Comparison of ENCODE assay signal across 20 mouse cellular contexts in the genomic region with DNA sequence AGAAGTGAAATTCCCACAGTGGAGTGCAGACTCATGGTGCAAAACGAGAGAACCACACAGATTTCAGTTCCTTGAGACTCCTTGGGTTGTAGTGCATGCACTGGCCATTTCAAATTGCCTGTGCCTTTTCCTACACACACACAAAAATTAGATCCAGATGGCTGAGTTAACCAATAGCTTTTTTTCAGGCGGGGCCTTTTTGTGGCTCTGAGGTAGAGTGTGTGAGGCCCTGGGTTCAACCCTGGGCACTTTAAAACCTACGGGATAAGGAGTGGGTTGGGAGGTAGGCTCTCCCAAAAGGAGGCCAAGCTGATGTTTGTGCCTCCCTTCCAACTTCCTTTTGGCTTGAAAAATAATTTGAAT. TPM values are rescaled to one million over a fixed set of nuclear protein-coding genes. Genes with fewer than 3 reads are reported as not detected.
A peak's percentile ranks its signal among the peaks of the same experiment; 100 is the strongest.
DNase-seq lines count a peak whose midpoint lies in the region; ATAC-seq and TF ChIP-seq lines count a peak whose summit lies in the region.
"Had no signal": no experiment of that assay in that cellular context is flagged by ENCODE, and none has a peak within 500 bp of the region (broad histone marks: within the 10 kb centered on the region; RNA-seq: fewer than 3 reads in every experiment).

No protein-coding gene starts in this region.

- DNase-seq in kidney, postnatal 10 days, result no peak
- peak; percentile 27 for DNase-seq in NIH3T3 (ENCODE audit: low read depth)
- no peak for DNase-seq in forebrain, postnatal 0 days
- no peak for DNase-seq in thymus, postnatal 25 days
- DNase-seq: adrenal gland, postnatal 10 days; B cell, adult 2 months; cerebellum, adult 18-20 months; cerebellum, postnatal 14 days; gastrocnemius, adult 2 months had no signal

- H3K27ac ChIP-seq in kidney, embryonic 16.5 days (ENCODE audit: low read length), result peak overlapping the region; percentile 30; the same call in 1 of the 2 replicates
- peak overlapping the region; percentile 30; the same call in 1 of the 2 replicates for H3K27ac ChIP-seq in embryonic facial prominence, embryonic 12.5 days
- peak overlapping the region; percentile 55; the same call in 1 of the 2 replicates for H3K27ac ChIP-seq in limb, embryonic 13.5 days
- H3K27ac ChIP-seq in forebrain, postnatal 0 days (ENCODE audit: low read depth, low read length), result no peak overlapping the region
- H3K27ac ChIP-seq: forebrain, embryonic 12.5 days; gastrocnemius, adult 2 months; heart, embryonic 10.5 days; hindbrain, embryonic 15.5 days; layer of hippocampus, adult 2 months; macrophage had no signal

- H3K27me3 ChIP-seq in kidney, embryonic 16.5 days (ENCODE audit: insufficient read depth, low read length), result no peaks in the 10 kb centered on the region
- H3K27me3 ChIP-seq in embryonic facial prominence, embryonic 12.5 days, result no peaks in the 10 kb centered on the region
- no peaks in the 10 kb centered on the region for H3K27me3 ChIP-seq in limb, embryonic 13.5 days
- no peaks in the 10 kb centered on the region for H3K27me3 ChIP-seq in forebrain, postnatal 0 days (ENCODE audit: insufficient read depth, low read length)
- H3K27me3 ChIP-seq: forebrain, embryonic 12.5 days; hindbrain, embryonic 15.5 days had no signal

- H3K9ac ChIP-seq in kidney, embryonic 16.5 days (replicated peaks; ENCODE audit: low read length), result no peak overlapping the region
- H3K9ac ChIP-seq in embryonic facial prominence, embryonic 12.5 days, result no peak overlapping the region
- H3K9ac ChIP-seq in limb, embryonic 13.5 days, result no peak overlapping the region
- H3K9ac ChIP-seq in forebrain, postnatal 0 days, result no peak overlapping the region
- H3K9ac ChIP-seq: forebrain, embryonic 12.5 days; hindbrain, embryonic 15.5 days had no signal

- H3K4me2 ChIP-seq in kidney, embryonic 16.5 days (replicated peaks; ENCODE audit: low read depth, low read length), result no peak overlapping the region
- no peak overlapping the region for H3K4me2 ChIP-seq in embryonic facial prominence, embryonic 12.5 days (replicated peaks)
- no peak overlapping the region for H3K4me2 ChIP-seq in limb, embryonic 13.5 days (replicated peaks)
- H3K4me2 ChIP-seq in forebrain, postnatal 0 days (ENCODE audit: low read depth), result no peak overlapping the region
- H3K4me2 ChIP-seq: forebrain, embryonic 12.5 days; hindbrain, embryonic 15.5 days had no signal

- no peaks in the 10 kb centered on the region for H3K36me3 ChIP-seq in kidney, embryonic 16.5 days (ENCODE audit: insufficient read depth, low read length)
- H3K36me3 ChIP-seq in embryonic facial prominence, embryonic 12.5 days, result no peaks in the 10 kb centered on the region
- no peaks in the 10 kb centered on the region for H3K36me3 ChIP-seq in limb, embryonic 13.5 days
- no peaks in the 10 kb centered on the region for H3K36me3 ChIP-seq in forebrain, postnatal 0 days (ENCODE audit: insufficient read depth)
- H3K36me3 ChIP-seq: forebrain, embryonic 12.5 days; heart, embryonic 10.5 days; hindbrain, embryonic 15.5 days had no signal

- 77% methylated on average over 3 of the region's 3 CpGs for WGBS in kidney, embryonic 16.5 days
- WGBS in embryonic facial prominence, embryonic 12.5 days, result 21% methylated on average over 3 of the region's 3 CpGs
- WGBS in limb, embryonic 13.5 days, result 18% methylated on average over 3 of the region's 3 CpGs
- 73% methylated on average over 3 of the region's 3 CpGs for WGBS in forebrain, postnatal 0 days

- no peaks in the 10 kb centered on the region for H3K4me1 ChIP-seq in kidney, embryonic 16.5 days (ENCODE audit: insufficient read depth, low read length)
- H3K4me1 ChIP-seq in embryonic facial prominence, embryonic 12.5 days, result 0 out of 2 replicates have a peak, but pooled peaks cover 9% of the 10 kb centered on the region
- peaks cover 12% of the 10 kb centered on the region for H3K4me1 ChIP-seq in limb, embryonic 13.5 days
- no peaks in the 10 kb centered on the region for H3K4me1 ChIP-seq in forebrain, postnatal 0 days (ENCODE audit: insufficient read depth)
- H3K4me1 ChIP-seq: forebrain, embryonic 12.5 days; heart, embryonic 10.5 days; hindbrain, embryonic 15.5 days had no signal

- no peak for TF ChIP-seq CTCF in forebrain, postnatal 0 days (IDR thresholded peaks at IDR 0.05; ENCODE audit: low read depth)

- no peak for ATAC-seq in kidney, embryonic 16.5 days (ENCODE audit: low FRiP score, low TSS enrichment)
- ATAC-seq in embryonic facial prominence, embryonic 12.5 days (ENCODE audit: insufficient number of reproducible peaks, insufficient read depth, low FRiP score, low TSS enrichment), result no peak
- peak; percentile 61; the same call in 1 of the 2 replicates for ATAC-seq in limb, embryonic 13.5 days (ENCODE audit: low FRiP score, low read depth)
- no peak for ATAC-seq in forebrain, postnatal 0 days
- ATAC-seq: activated CD4-positive, CD25-positive, alpha-beta regulatory T cell, adult 4 months; lung, postnatal 0 days had no signal

- peaks cover 4% of the 10 kb centered on the region; the same call in 1 of the 2 replicates for H3K9me3 ChIP-seq in kidney, embryonic 16.5 days (ENCODE audit: low read length)
- no peaks in the 10 kb centered on the region for H3K9me3 ChIP-seq in embryonic facial prominence, embryonic 12.5 days
- 0 out of 2 replicates have a peak, but pooled peaks cover 5% of the 10 kb centered on the region for H3K9me3 ChIP-seq in limb, embryonic 13.5 days
- no peaks in the 10 kb centered on the region for H3K9me3 ChIP-seq in forebrain, postnatal 0 days (ENCODE audit: low read length)
- H3K9me3 ChIP-seq: forebrain, embryonic 12.5 days; heart, embryonic 10.5 days had no signal

- H3K4me3 ChIP-seq in kidney, embryonic 16.5 days (ENCODE audit: low read length), result no peak overlapping the region
- no peak overlapping the region for H3K4me3 ChIP-seq in embryonic facial prominence, embryonic 12.5 days
- H3K4me3 ChIP-seq in limb, embryonic 13.5 days, result no peak overlapping the region
- no peak overlapping the region for H3K4me3 ChIP-seq in forebrain, postnatal 0 days (ENCODE audit: low read depth, low read length)
- H3K4me3 ChIP-seq: erythroblast, embryonic 14.5 days; forebrain, embryonic 12.5 days; gastrocnemius, adult 2 months; heart, embryonic 10.5 days; hindbrain, embryonic 15.5 days; layer of hippocampus, adult 2 months had no signal

RNA-seq across cellular contexts. Expression of a gene that starts 15.7 kb away (rescaled TPM):
- 18.3 and 24.5 TPM in 2 replicates for polyA plus RNA-seq in kidney, embryonic 16.5 days (2015; fragmentation: Nextera tagmentation; extraction: Ambion mirVana)
- 15.3 and 15.7 TPM in 2 replicates for polyA plus RNA-seq in embryonic facial prominence, embryonic 12.5 days (2016; fragmentation: Nextera tagmentation; extraction: Ambion mirVana)
- 14.6 and 17.3 TPM in 2 replicates for polyA plus RNA-seq in limb, embryonic 13.5 days (2015; fragmentation: Nextera tagmentation; extraction: Ambion mirVana)
- 12.6 and 20.8 TPM in 2 replicates for total RNA-seq in forebrain, postnatal 0 days (2014; rRNA removed)
- polyA plus RNA-seq in forebrain, postnatal 0 days (2015; fragmentation: Nextera tagmentation; extraction: Ambion mirVana), result 8.1 and 12.7 TPM in 2 replicates

RNA-seq across cellular contexts. Expression of a gene that starts 52.4 kb away (rescaled TPM):
- polyA plus RNA-seq in kidney, embryonic 16.5 days (2015; fragmentation: Nextera tagmentation; extraction: Ambion mirVana), result 0.34 and 0.58 TPM in 2 replicates
- 0.65 and 0.67 TPM in 2 replicates for polyA plus RNA-seq in embryonic facial prominence, embryonic 12.5 days (2016; fragmentation: Nextera tagmentation; extraction: Ambion mirVana)
- 1.9 and 2.5 TPM in 2 replicates for polyA plus RNA-seq in limb, embryonic 13.5 days (2015; fragmentation: Nextera tagmentation; extraction: Ambion mirVana)
- total RNA-seq in forebrain, postnatal 0 days (2014; rRNA removed), result 0.05 and 0.54 TPM in 2 replicates
- polyA plus RNA-seq in forebrain, postnatal 0 days (2015; fragmentation: Nextera tagmentation; extraction: Ambion mirVana), result 0.09 and 0.17 TPM in 2 replicates
